Mouse (Mus musculus) limb, embryonic 14.5 days (tissue): ENCODE data around the gene Napsa. TPM values are rescaled to one million over a fixed set of nuclear protein-coding genes. Genes with fewer than 3 reads are reported as not detected.
A peak's percentile ranks its signal among the peaks of the same experiment; 100 is the strongest.

Experiments used
- ATAC-seq: fragments of 200-750 bp; cut with Nextera tagmentation; 2 replicates; pipeline ENCODE4 v1.8.0; 2017; ENCODE audit warnings: low read depth, moderate number of reproducible peaks, moderate TSS enrichment; ENCODE audit not compliant: low FRiP score
- DNase-seq: peaks from one replicate; pipeline ENCODE4 v3.0.0-alpha.2; 2015; ENCODE audit warnings: low spot score
- H3K27ac ChIP-seq: fragments of 300-500 bp; sonication (generic); replicated peaks from 2 replicates; pipeline ENCODE4 v1.5.1; 2014; ENCODE audit warnings: low read depth, mild to moderate bottlenecking, low read length, moderate library complexity, mixed read lengths
- H3K27me3 ChIP-seq: fragments of 300-500 bp; sonication (generic); 2 replicates; pipeline ENCODE4 v1.6.1; 2014; ENCODE audit warnings: low read length, mixed read lengths; ENCODE audit not compliant: control insufficient read depth, insufficient read depth
- H3K36me3 ChIP-seq: fragments of 300-500 bp; sonication (generic); 2 replicates; pipeline ENCODE4 v1.6.1; 2014; ENCODE audit warnings: mild to moderate bottlenecking, low read length, moderate library complexity, mixed read lengths; ENCODE audit not compliant: control insufficient read depth, insufficient read depth
- H3K4me1 ChIP-seq: fragments of 300-500 bp; sonication (generic); 2 replicates; pipeline ENCODE4 v1.6.1; 2014; ENCODE audit warnings: antibody characterized with exemption, low read length, mixed read lengths; ENCODE audit not compliant: control insufficient read depth, insufficient read depth
- H3K4me2 ChIP-seq: fragments of 300-500 bp; sonication (generic); replicated peaks from 2 replicates; pipeline ENCODE4 v1.6.1; 2014; ENCODE audit warnings: low read depth, mild to moderate bottlenecking, low read length, moderate library complexity; ENCODE audit not compliant: severe bottlenecking
- H3K4me3 ChIP-seq: fragments of 300-500 bp; sonication (generic); replicated peaks from 2 replicates; pipeline ENCODE4 v1.5.1; 2014; ENCODE audit warnings: low read length
- H3K9ac ChIP-seq: fragments of 300-500 bp; sonication (generic); 2 replicates; pipeline ENCODE4 v1.6.1; 2014; ENCODE audit warnings: mild to moderate bottlenecking, low read depth, low read length, moderate library complexity; ENCODE audit not compliant: severe bottlenecking
- H3K9me3 ChIP-seq: fragments of 300-500 bp; sonication (generic); 2 replicates; pipeline ENCODE4 v1.6.1; 2016; ENCODE audit warnings: low read length; ENCODE audit not compliant: control insufficient read depth
- POLR2A ChIP-seq: fragments of 200-500 bp; IDR thresholded peaks from 2 replicates; pipeline ENCODE4 v1.8.0; 2012; ENCODE audit warnings: inconsistent platforms, mild to moderate bottlenecking, moderate library complexity, borderline replicate concordance; ENCODE audit not compliant: insufficient read depth, insufficient read length; ENCODE audit errors: extremely low read depth
- WGBS: fragments of 180-500 bp; shearing (Covaris S2); extraction: QIAGEN DNeasy Blood & Tissue Kit; methylation state at CpG from one replicate; pipeline ENCODE4 v1.1.7; 2014; 5-methylcytosine and 5-hydroxymethylcytosine counted together
- polyA plus RNA-seq, 2 experiments: library from polyadenylated mRNA; depleted of rRNA in 1 of 2; stranded (reverse) in 1 of 2; unstranded in 1 of 2; fragments of >200 nt; fragmentation: Nextera tagmentation in 1 of 2; extraction: Ambion mirVana in 1 of 2; gene quantifications; 2 replicates each; pipeline versions ENCODE4 v1.2.1 to v1.2.3; 2012 to 2014

Napsa gene
- polyA plus RNA-seq, 2 experiments, result 1.4 to 2.2 TPM

- ATAC-seq, result peak; percentile 56
- H3K27me3 ChIP-seq, result peaks cover 86% of the 10 kb centered on the region
- WGBS, result 0% methylated on average over 16 of the region's 33 CpGs
These were observed 17.0 kb downstream of the Napsa start for GRCm38 (mm10) chr7:44589149-44589548.

DNA sequence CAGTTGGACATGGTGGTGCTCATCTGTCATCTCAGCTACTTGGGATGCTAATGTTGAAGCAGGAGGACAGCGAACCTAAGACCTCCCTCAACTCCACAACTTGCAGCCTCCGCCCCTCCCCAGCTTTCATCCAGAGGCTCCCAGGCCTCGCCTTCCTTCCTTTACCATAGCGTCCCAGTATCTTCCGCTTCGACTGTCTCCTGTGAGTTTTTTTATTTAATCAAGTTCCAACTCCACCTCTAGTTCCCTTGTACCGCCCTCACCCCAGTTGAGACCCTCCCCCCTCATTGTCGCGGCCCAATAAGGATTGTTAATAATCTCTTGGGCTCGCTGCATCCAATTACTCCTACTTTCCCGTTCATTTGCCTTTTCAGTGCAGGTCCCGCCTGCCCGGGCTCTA is 17.8 kb downstream of the Napsa start:
- peaks cover 85% of the 10 kb centered on the region for H3K27me3 ChIP-seq
- ATAC-seq (no peak), DNase-seq (no peak)
- peak overlapping the region; percentile 99 for H3K4me2 ChIP-seq
- WGBS, result 5% methylated on average over 12 of the region's 13 CpGs
- no peak for TF ChIP-seq POLR2A
- H3K27ac ChIP-seq, result no peak overlapping the region
- peaks cover 18% of the 10 kb centered on the region; the same call in 1 of the 2 replicates for H3K4me1 ChIP-seq
- H3K4me3 ChIP-seq, result peak overlapping the region; percentile 47
- H3K36me3 ChIP-seq, result no peaks in the 10 kb centered on the region
- H3K9ac ChIP-seq, result no peak overlapping the region
- no peaks in the 10 kb centered on the region for H3K9me3 ChIP-seq

More at GRCm38 (mm10) chr7:44589149-44589548, 17.0 kb downstream of the Napsa start:
- H3K4me1 ChIP-seq, result peaks cover 18% of the 10 kb centered on the region; the same call in 1 of the 2 replicates
- no peak overlapping the region for H3K27ac ChIP-seq
- no peaks in the 10 kb centered on the region for H3K36me3 ChIP-seq
- peak overlapping the region; percentile 47 for H3K4me3 ChIP-seq
- H3K9ac ChIP-seq, result peak overlapping the region; percentile 31
- DNase-seq, result peak; percentile 67
- no peak for TF ChIP-seq POLR2A
- H3K4me2 ChIP-seq, result peak overlapping the region; percentile 99
- H3K9me3 ChIP-seq, result no peaks in the 10 kb centered on the region

DNA sequence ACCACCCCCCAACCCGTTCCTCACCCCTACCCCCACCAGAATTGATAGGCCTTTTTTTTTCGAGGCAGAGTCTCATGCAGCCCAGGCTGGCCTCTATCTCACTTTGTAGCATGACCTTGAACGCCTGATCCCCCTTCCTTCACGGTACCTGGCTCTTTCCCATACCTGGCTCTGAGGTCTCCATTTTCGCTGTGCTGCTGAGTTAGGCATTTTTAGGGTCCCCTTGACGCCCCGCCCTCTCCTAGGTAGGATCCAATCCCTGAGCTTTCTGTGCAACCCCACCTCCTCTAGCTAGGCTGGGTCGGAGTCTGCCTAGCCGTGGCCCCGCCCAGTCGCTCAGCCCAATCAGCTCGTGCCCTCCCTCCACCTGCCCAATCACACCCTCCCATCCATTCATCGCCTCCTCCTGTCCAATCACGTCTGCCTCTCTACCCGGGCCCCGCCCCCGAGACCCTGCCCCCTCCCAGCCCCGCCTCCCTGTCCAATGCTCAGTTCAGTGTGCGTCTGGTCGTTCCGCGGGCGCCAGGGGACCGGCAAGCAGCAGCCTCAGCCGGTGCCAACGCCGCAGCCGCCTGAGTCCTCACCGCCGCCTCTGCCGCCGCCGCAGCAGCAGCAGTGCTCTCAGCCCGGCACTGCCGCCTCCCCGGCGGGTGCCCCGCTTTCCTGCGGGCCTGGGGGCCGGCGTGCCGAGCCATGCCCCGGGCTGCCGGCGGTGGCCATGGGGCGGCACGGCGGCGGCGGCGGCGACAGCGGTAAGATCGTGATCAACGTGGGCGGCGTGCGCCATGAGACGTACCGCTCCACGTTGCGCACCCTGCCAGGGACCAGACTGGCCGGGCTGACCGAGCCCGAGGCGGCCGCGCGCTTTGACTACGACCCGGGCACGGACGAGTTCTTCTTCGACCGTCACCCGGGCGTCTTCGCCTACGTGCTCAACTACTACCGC is 18.5 kb downstream of the Napsa start, which contains the start of gene Kcnc3:
TSS of gene Kcnc3 (plus strand) at position 263 of the 946 bp plus-strand sequence.
- ATAC-seq (peak; percentile 95), DNase-seq (peak; percentile 93)
- TF ChIP-seq POLR2A, result no peak
- Histone ChIP-seq H3K27me3 (peaks cover 78% of the 10 kb centered on the region), H3K9me3 (no peaks in the 10 kb centered on the region), H3K27ac (no peak within 1 kb of the TSS), H3K4me2 (peak within 1 kb of the TSS; percentile 99), H3K4me1 (peaks cover 18% of the 10 kb centered on the region; the same call in 1 of the 2 replicates), H3K4me3 (peak within 1 kb of the TSS; percentile 47), H3K36me3 (no peaks in the 10 kb centered on the region), H3K9ac (peak within 1 kb of the TSS; percentile 38; the same call in 1 of the 2 replicates)
- under 1% methylated on average over 60 of the region's 80 CpGs for WGBS

- Histone ChIP-seq H3K9ac (peak overlapping the region; percentile 38; the same call in 1 of the 2 replicates), H3K27me3 (peaks cover 69% of the 10 kb centered on the region), H3K9me3 (no peaks in the 10 kb centered on the region), H3K4me1 (peaks cover 17% of the 10 kb centered on the region; the same call in 1 of the 2 replicates), H3K36me3 (no peaks in the 10 kb centered on the region), H3K4me2 (peak overlapping the region; percentile 99), H3K27ac (no peak overlapping the region), H3K4me3 (peak overlapping the region; percentile 47)
- no peak for TF ChIP-seq POLR2A
- 2% methylated on average over 34 of the region's 60 CpGs for WGBS
- DNase-seq (no peak), ATAC-seq (no peak)
These were observed 19.4 kb downstream of the Napsa start for GRCm38 (mm10) chr7:44591348-44592116.

- no peak for DNase-seq
- Histone ChIP-seq H3K4me3 (no peak overlapping the region), H3K9me3 (no peaks in the 10 kb centered on the region), H3K27me3 (peaks cover 54% of the 10 kb centered on the region), H3K4me2 (no peak overlapping the region), H3K4me1 (peaks cover 12% of the 10 kb centered on the region; the same call in 1 of the 2 replicates), H3K27ac (no peak overlapping the region), H3K9ac (no peak overlapping the region), H3K36me3 (no peaks in the 10 kb centered on the region)
- ATAC-seq, result no peak
- WGBS, result 1% methylated on average over 15 of the region's 15 CpGs
- TF ChIP-seq POLR2A, result no peak
These were observed 20.9 kb downstream of the Napsa start for GRCm38 (mm10) chr7:44593051-44593450.
